Mouse (Mus musculus): Measurements from ENCODE around the gene Cwc15. TPM values are rescaled to one million over a fixed set of nuclear protein-coding genes. Genes with fewer than 3 reads are reported as not detected.
A peak's percentile ranks its signal among the peaks of the same experiment; 100 is the strongest.
"Not testable (repeated sequence)": the region's sequence is repeated elsewhere in the genome, so short reads cannot be mapped to it uniquely, and the experiment has no call there.

The Cwc15 gene
- total RNA-seq (2021): 10 to 100 TPM; 94.1 to 94.4 TPM
- long read RNA-seq, experiment 1, transcript Cwc15-201 (7 exons, 1,111 nt): major isoform, 36 of 49 reads
- long read RNA-seq, experiment 1, partial matches to known transcripts: 6 of 49 reads
- long read RNA-seq, experiment 1, other reads (novel, unspliced or antisense): 2 of 49 reads
- long read RNA-seq, experiment 2, transcript Cwc15-201 (7 exons, 1,111 nt): major isoform, 62 of 73 reads
- long read RNA-seq, experiment 2, transcript Cwc15-202 (7 exons, 831 nt): minor isoform, 8 of 73 reads
- long read RNA-seq, experiment 2, partial matches to known transcripts: 2 of 73 reads
- long read RNA-seq, experiment 2, other reads (novel, unspliced or antisense): 0 of 73 reads

DNA sequence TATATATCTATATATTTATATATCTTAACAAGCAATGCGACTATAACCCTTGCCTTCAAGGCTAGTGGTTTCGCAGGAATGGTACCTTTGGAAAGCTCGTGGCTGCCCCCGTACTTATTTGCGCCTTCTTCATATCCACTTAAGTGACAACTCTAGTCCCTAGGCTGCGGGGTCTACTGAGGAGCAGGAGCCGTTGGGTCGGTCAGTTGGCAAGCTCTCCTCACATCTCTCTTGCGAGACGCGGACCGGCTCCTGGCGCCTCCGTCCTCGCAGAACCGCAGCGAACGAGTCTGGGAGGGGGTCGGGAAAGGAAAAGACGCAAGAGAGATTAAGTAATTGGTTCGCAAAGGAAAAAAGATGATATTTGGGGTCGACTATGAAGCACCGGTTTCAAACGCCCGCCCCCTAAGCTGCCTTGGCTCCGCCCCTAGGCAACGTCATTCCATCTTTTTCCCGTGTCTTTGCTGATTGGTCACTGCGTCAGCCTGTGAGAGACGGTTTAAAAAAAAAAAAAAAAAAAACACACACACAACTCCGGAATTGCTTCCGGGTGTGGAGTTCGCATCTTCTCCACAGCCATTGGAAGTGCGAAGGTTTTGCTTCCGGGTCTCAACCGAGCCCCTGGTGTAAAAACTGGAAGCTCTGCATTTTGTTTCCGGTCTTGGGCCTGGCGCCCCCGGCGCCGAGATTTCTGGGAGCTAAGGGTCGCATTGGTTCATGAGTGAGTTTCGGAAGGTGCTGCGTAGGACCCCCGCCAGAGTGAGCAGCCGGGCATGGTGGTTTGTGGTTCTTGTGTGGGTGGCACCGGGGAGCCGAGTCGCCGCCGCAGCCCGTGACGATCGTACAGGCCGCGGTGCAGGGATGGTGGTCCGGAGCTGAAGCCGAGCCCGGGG lies at the start of gene Cwc15, which contains the start of gene Kdm4d:
Gene Cwc15, plus strand, starts transcription at position 595 of the 893 bp plus-strand sequence.
Gene Kdm4d, minus strand, starts transcription at position 460 of the 893 bp plus-strand sequence.
- intact Hi-C loops (cut with DNase I; ENCODE audit: low total_unique reads): no loop called here
- DNase-seq: peak; percentile 91

DNA sequence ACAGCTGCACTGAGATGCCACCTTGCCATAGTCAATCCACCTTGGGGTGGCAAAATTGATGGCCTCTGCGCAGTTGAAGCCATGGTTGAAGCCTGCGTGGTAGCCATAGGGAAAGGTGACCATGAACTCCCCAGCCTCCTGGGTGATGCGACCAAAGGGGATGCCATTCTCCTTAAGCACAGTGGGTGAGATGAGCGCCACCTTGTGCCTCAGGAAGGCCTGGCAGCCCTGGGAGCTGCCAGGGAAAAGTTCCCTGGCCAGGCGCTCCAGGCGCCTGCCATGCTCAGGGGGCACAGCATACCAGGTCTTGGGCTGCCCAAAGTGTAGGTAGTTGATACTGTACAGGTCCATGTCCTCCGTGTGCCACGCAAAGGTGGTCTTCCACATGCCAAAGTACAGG lies 49.3 kb upstream of the Cwc15 start:
- intact Hi-C loops (cut with DNase I; ENCODE audit: low total_unique reads); DNase-seq: not testable (repeated sequence)

DNA sequence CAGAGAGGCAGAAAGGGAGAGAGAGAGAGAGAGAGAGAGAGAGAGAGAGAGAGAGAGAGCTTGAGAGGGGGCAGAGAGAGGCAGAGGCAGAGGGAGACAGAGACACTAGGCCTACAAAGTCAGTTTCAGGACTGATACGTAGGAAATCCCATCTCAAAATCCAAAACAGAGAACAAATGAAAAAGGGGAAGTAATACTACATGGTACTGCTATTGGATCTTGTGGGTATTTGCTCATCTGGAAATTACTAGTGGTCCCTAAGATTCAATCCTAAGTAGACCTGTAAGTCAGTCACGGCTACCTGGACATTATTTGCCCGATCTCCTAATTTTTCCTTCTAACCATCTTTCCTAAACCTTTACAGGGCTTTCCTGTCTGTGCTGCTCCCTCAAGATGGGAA lies 44.1 kb upstream of the Cwc15 start:
- DNase-seq: no peak
- intact Hi-C loops (cut with DNase I; ENCODE audit: low total_unique reads): no loop called here

DNA sequence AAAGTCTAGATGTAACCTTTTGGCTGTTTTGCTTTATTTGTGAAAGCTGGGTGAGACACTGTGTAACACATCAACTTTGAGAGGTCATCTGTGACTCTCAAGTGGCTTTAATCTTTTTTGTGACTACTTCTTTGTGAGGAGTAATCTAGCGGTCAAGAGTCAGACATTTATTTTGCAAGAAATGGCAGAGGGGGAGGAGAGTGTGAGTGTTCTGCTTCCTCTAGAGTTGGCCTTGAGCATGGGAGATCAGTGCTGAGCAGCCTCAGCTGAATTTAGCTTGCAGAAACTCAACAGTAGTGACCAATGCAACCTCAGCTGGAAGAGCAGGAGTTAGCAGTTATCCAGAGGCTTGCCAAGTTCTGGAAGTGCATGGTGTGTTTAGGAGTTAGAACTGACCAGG lies 37.9 kb upstream of the Cwc15 start:
- intact Hi-C loops (cut with DNase I; ENCODE audit: low total_unique reads): not testable (repeated sequence)

DNA sequence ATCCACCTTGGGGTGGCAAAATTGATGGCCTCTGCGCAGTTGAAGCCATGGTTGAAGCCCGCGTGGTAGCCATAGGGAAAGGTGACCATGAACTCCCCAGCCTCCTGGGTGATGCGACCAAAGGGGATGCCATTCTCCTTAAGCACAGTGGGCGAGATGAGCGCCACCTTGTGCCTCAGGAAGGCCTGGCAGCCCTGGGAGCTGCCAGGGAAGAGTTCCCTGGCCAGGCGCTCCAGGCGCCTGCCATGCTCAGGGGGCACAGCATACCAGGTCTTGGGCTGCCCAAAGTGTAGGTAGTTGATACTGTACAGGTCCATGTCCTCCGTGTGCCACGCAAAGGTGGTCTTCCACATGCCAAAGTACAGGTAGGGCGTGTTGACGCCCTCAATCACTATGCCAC lies 36.7 kb upstream of the Cwc15 start:
- intact Hi-C loops (cut with DNase I; ENCODE audit: low total_unique reads); DNase-seq: not testable (repeated sequence)

More for the DNA sequence above, 37.9 kb upstream of the Cwc15 start:
- DNase-seq: not testable (repeated sequence)

DNA sequence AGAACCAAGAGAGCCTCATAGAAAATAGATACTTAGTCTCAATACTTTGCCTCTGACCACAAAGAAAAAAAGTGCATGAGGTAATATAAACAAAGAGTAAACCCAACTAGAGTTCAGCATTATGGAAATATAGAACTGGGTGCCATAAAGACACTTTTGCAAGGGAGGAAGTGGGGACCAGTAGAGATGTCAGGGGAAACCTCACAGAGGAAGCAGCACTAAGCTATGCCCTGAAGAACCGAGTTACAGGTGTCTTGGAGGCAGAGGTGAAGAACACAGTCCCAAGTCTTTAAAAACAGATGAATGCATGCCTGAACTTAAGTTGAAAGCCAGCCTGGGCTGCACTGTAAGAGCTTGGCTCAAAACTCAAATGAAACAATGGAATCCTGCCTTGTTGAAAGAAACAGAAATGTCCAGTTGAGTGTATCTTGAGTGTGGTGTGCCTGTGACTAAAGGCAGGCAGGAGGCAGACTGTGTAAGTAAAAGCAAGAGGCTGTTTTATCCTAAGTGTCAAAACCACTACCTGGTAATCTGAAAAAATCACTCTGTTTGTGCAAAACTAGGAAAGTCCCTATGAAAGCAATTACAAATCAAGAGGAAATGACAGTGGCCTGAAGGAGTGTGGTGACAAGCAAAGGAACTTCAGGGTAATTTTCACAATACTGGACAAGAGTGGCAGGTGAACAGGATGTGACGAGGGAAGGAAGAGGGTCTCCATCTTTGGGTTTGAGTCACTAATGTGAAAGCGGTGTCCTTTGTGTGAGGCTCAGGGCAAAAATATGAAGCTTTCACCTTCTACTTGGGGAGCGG lies 1.3 kb upstream of the Cwc15 start:
- no peak for DNase-seq
- intact Hi-C loops (cut with DNase I; ENCODE audit: low total_unique reads): loop anchor here (10.0 kb wide), 1 partner anchor 114 kb away; the partner anchor contains the start of gene Endod1

DNA sequence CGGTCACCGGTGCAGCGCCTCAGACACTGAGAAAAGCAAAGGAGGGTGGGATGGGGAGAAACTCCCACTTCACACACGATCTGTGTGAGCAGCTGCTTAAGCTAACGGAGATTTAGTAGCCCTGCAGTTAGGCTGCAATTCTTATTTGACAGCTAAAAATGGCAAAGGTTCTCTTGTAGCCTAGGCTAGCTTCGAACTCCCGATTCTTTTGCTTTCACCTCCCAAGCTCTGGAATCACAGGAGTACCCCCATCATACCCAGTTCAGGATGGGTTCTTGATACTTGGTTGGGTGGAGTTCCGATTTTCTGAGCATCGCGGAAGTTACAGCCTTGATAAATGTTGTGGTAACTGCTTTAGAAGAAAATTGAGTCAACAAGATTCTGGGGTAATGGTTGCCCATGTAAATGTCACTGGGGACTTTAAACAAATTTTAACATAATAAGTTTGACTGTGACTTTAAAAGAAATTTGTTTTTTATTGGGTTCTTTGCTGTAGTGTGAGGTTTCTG lies 553 bp downstream of the Cwc15 start:
- intact Hi-C loops (cut with DNase I; ENCODE audit: low total_unique reads): no loop called here

DNA sequence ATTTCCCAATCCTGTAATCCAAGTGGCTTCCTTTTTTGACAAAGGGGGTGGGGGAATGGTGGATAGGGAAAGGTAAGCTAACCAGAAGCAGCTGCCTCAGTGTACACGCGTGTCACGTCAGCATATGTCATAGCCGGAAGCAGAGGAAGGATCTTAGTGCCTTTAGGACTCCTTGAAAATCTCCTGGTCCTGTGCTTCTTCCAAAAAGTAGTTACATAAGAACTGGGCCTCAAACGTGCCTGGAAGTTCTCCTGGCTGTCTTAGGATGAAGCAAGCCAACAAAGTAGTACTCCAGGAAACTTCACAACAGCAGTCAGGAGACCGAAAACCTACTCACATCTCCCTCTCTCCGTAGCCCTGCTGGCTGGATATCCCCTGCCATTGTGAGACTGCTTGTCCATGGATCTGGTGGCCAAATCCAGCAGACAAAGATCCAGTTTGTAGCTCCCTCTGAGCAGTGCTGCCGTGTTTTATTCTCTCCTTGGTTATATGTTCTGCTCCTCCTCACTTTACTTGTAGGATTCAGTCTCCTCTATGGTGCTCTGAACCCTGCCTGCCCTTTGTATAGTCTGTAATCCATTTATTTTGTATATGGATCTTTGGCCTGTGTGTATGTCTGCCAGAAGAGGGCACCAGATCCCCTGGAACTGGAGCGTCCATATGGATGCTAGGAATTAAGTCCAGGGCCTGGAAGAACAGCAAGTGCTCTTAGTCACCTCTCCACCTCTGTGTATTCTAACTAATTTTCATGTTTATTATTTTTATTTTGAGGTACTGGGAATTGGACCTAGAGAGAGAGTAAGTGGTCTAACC lies 12.4 kb downstream of the Cwc15 start:
- intact Hi-C loops (cut with DNase I; ENCODE audit: low total_unique reads): loop anchor here (5.0 kb wide), 2 partner anchors 189 to 254 kb away; no protein-coding TSS in a partner anchor
- peak; percentile 15 for DNase-seq

More for the DNA sequence above, 553 bp downstream of the Cwc15 start:
- DNase-seq: no peak

DNA sequence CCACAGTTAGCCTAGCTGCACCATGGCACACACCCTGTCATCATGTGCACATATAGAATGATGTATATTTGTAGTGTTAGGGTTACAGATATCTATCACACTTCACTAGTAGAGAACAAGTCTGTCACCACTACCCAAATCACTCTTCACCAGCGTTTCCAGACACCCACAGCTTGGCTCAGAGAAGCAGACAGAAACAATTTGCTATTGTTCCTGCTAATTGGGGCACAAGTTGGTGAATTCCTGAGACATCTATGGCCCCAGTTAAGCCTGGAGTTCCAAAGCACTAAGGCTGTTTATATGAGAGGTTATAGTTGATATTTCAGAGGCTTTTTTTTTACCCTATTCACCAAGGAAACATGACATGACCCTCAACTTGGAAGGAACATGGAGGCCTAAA lies 16.9 kb downstream of the Cwc15 start:
- intact Hi-C loops (cut with DNase I; ENCODE audit: low total_unique reads): no loop called here

DNA sequence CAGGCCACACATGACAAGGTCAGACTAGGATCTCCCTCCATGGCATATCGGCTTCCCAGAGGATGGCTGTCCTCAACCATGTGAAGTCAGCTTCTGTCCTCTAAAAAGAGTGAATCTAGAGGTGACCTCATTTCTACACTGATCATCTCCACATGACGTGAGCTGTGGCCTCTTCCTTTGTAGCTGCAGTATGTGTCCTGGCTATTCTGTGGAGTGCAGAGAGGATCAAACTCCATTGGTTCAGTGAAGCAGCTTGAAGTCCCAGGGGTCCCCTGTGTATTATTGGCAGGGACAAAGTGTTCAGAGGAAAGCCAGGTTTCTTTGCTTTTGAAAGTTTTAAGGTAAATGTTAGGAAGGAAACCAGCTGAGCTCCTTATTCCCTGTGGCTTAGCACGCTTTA lies 17.7 kb downstream of the Cwc15 start:
- intact Hi-C loops (cut with DNase I; ENCODE audit: low total_unique reads): no loop called here
- DNase-seq: no peak

More for the DNA sequence above, 16.9 kb downstream of the Cwc15 start:
- no peak for DNase-seq

DNA sequence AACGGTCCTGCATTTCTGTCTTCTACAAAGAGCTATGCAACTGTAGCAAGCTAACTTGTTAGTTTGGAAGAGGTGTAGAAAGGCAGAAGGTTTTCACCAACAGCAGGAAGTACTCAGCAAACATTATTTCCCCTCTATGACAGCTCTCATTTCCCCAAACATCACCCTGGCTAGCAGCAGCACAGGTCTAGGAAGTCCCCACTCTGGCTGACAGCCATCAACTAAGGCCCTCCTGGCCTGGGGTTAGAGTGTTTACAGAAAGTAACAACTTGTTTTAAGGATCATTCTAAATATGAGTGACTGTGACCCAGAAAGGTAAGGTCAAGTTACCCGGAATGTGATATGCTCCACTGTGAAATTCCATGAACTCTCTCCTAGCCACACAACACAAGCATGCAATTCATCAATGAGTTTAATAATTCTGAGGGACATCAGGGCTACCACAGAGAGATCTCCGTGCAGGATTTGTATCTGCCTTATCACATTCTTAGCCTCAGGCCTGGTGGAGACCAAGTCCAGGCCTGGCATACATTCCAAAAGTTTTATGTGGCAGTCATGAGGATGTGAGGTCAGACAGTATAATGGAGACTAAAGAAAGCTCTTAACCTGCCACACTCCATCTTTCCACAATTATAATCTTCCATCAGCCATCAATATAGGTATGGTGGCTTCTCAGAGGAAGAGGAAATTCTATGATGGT lies 20.7 kb downstream of the Cwc15 start:
- no peak for DNase-seq
- intact Hi-C loops (cut with DNase I; ENCODE audit: low total_unique reads): loop anchor here (5.0 kb wide), 1 partner anchor 176 kb away; no protein-coding TSS in a partner anchor

DNA sequence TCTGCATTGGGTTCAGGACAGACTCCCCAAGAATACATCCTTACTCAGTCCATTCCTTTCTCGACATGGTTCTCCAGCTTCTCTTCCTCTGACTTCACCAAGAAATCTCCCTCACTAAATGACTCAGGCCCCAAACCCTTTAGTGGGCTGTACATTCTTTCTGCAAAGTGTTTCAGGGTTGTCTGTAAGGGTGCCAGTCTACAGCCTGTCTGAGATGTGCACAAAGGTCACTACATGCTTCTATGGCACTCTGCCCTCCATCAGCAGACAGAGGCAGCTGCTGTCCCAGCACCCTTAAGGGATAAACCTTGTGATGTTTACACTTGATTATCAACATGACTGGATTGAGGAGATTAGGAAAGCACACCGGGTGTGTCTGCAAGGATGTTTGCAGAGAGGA lies 21.3 kb downstream of the Cwc15 start:
- DNase-seq: no peak
- intact Hi-C loops (cut with DNase I; ENCODE audit: low total_unique reads): loop anchor here (5.0 kb wide), 1 partner anchor 176 kb away; no protein-coding TSS in a partner anchor

DNA sequence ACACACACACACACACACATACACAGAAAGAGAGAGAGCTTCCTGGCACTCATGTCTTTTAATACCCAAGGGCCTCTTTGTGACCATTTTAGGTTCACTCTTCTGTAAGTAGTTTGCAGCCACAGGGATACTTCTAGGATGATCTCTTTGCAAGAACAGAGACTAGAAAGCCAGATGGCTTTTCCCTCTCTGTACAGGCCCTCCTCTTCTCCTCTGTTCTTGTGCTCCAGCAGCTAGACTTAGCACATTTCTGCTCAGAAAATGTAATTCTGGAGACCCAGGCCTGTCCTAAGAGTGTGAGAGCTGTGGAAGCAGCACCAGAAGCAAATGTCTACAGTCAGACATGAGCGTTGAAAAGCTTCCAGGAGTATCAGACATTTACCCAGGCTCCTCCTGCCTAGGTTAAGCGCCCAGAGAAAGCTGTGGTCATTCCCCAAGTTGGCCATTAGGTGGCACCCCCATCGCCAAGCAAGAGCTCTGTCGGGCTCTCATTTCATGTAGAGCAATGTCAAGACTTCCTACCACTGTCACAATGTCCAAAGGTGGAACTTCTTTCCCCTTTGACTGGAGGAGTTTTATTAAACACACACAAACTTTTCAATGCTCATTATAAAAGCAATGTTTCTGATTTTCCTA lies 23.1 kb downstream of the Cwc15 start:
- intact Hi-C loops (cut with DNase I; ENCODE audit: low total_unique reads): loop anchor here (5.0 kb wide), 1 partner anchor 174 kb away; no protein-coding TSS in a partner anchor
- DNase-seq: peak; percentile 83

DNA sequence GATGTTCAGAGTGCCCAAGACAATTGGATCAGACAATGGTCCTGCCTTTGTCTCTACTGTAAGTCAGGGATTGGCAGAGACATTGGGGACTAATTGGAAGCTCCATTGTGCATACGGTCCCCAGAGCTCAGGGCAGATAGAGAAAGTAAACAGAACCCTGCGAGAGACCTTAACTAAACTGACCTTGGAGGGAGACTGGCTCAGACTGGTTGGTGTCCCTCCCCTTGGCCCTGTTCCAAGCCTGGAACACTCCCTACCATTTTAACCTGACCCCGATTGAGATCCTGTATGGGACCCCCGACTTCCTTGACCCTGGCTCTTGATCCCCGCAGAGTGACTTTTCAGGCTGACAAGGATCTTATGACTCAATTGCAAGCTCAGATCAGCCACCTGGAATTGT lies 29.6 kb downstream of the Cwc15 start:
- no peak for DNase-seq
- intact Hi-C loops (cut with DNase I; ENCODE audit: low total_unique reads): no loop called here

DNA sequence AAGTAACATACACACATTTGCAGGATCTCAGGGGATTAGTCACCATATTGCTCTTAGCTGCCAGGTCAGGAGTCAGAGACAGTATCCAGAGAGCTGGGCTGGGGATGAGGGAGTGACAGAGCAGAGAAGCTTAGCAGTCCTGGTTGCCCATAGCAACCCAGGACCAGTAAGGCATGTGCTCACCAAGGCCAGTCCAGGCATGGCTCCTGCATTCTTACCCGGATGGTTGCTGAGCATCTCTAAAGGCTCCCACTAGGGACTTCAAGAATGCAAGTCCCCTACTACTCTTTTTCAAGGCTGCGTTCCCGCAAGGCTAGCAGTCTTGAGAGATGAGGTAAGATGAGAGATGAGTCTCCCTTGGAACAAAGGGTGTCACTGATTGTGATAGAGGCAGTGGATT lies 31.9 kb downstream of the Cwc15 start:
- intact Hi-C loops (cut with DNase I; ENCODE audit: low total_unique reads): no loop called here
- DNase-seq: no peak

DNA sequence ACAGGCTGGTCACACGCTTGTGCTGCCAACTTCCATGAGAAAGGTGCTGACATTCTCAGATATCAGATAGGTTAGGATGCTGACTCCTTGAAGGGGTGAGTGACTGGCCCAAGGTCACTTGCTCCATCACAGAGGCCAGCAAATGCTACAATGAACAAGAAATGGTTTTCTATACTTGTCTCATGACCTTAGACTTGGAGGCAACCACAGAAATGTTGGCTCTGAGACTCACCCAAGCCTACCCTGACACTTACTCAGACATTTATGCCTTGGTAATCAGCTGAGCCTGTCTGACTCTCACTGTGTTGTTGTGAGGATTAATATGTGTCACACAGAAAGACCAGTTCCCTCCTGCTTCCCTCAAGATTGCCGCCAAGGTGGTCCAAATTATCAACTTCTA lies 33.2 kb downstream of the Cwc15 start:
- intact Hi-C loops (cut with DNase I; ENCODE audit: low total_unique reads): no loop called here
- no peak for DNase-seq

DNA sequence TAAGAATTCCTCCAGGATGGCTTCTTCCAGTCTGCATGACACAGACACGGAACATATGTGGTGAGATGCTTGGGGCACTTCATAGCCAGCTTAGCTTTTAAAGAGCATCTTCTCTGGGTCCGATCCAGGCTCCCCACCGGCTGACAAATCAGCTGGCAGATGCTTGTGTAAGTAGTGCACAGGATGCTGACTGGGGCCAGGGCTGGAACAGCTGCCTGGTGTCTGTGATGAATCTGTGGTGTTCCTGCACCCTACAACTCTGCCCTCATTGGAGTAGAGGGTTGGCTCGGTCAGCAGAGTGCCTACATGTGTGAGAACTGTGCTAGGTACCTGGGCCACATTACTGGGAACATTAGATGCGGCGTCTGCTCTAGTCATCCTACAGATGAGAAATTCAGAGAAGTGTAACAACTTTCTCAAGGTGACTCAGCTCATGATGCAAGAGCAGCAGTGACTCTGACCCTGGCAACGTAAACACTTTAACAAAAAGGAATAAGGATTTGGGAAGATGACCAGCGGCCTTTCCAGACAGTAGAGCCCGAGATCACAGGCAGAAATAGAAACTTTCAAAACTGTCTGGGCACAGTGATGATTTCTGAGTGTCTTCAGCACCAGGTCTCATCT lies 34.5 kb downstream of the Cwc15 start:
- intact Hi-C loops (cut with DNase I; ENCODE audit: low total_unique reads): no loop called here
- DNase-seq: no peak

Measured in gastrocnemius, postnatal 14 days (tissue).